Mouse (Mus musculus): Measurements from ENCODE around the gene Cd47.

- TF ChIP-seq E2F4 (IDR thresholded peaks at IDR 0.05; ENCODE audit: insufficient read depth) (no peak), MAX (IDR thresholded peaks at IDR 0.05; ENCODE audit: low read depth) (no peak)
Observed at GRCm38 (mm10) chr16:49954909-49955308, 154.6 kb downstream of the Cd47 start.

All from myocyte (in vitro differentiated cells).